Mouse (Mus musculus) neural tube, embryonic 14.5 days (tissue): Measurements from ENCODE around the gene Micu1. TPM values are rescaled to one million over a fixed set of nuclear protein-coding genes. Genes with fewer than 3 reads are reported as not detected.

ENCODE experiments used
- ATAC-seq: fragments of 200-750 bp; cut with Nextera tagmentation; 2 replicates; pipeline ENCODE4 v1.8.0; 2017; ENCODE audit warnings: low read depth, mild to moderate bottlenecking, moderate TSS enrichment, moderate library complexity
- H3K27ac ChIP-seq: fragments of 300-500 bp; sonication (generic); 2 replicates; pipeline ENCODE4 v1.5.1; 2014; ENCODE audit warnings: low read depth, mild to moderate bottlenecking, control low read depth, low read length, moderate library complexity, mixed read lengths
- H3K27me3 ChIP-seq: fragments of 300-500 bp; sonication (generic); 2 replicates; pipeline ENCODE4 v1.6.1; 2014; ENCODE audit warnings: low read length; ENCODE audit not compliant: control insufficient read depth, insufficient read depth
- H3K36me3 ChIP-seq: fragments of 300-500 bp; sonication (generic); 2 replicates; pipeline ENCODE4 v1.6.1; 2014; ENCODE audit warnings: low read length, mixed read lengths; ENCODE audit not compliant: control insufficient read depth, insufficient read depth
- H3K4me1 ChIP-seq: fragments of 300-500 bp; sonication (generic); 2 replicates; pipeline ENCODE4 v1.6.1; 2014; ENCODE audit warnings: low read length; ENCODE audit not compliant: control insufficient read depth, insufficient read depth
- H3K4me2 ChIP-seq: fragments of 300-500 bp; sonication (generic); 2 replicates; pipeline ENCODE4 v1.6.1; 2014; ENCODE audit warnings: mild to moderate bottlenecking, low read depth, low read length, control low read depth
- H3K4me3 ChIP-seq: fragments of 300-500 bp; sonication (generic); 2 replicates; pipeline ENCODE4 v1.5.1; 2014; ENCODE audit warnings: low read depth, low read length, control low read depth, mixed read lengths
- H3K9ac ChIP-seq: fragments of 300-500 bp; sonication (generic); replicated peaks from 2 replicates; pipeline ENCODE4 v1.6.1; 2014; ENCODE audit warnings: low read depth, mild to moderate bottlenecking, control low read depth, low read length, mixed read lengths
- H3K9me3 ChIP-seq: fragments of 300-500 bp; sonication (generic); 2 replicates; pipeline ENCODE4 v1.6.1; 2016; ENCODE audit warnings: low read length; ENCODE audit not compliant: control insufficient read depth
- WGBS: fragments of 180-500 bp; shearing (Covaris S2); extraction: QIAGEN DNeasy Blood & Tissue Kit; methylation state at CpG from one replicate; pipeline ENCODE4 v1.1.7; 2014; 5-methylcytosine and 5-hydroxymethylcytosine counted together
- polyA plus RNA-seq: library from polyadenylated mRNA; unstranded; fragments of >200 nt; fragmentation: Nextera tagmentation; extraction: Ambion mirVana; gene quantifications from 2 replicates; pipeline ENCODE4 v1.2.1, GENCODE M21; 2014

Micu1 gene
- polyA plus RNA-seq, 1 experiment from 2014 or later, result 93.9 TPM

DNA sequence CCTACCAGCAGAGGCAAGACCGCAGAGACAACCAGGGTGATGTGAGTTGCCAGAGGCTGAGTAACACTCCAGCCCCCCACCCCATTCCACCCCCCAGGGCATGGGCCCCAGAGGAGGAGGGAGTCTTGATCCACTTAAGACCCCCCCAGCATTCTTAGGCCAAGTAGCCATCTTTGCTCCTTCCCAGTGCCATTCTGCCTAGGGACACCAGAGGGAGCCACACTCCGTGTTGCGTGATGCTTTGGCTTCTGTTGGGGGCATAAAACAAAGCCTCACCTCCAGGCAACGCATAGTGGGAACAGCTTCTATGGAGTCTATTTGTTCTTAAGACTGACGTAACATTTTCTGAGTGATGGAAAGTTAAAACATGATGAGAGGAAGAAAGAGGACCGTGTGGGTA is 190.7 kb downstream of the Micu1 start:
- Histone ChIP-seq H3K9me3 (no peaks in the 10 kb centered on the region), H3K27ac (no peak overlapping the region), H3K4me1 (peaks cover 17% of the 10 kb centered on the region), H3K36me3 (peaks cover 20% of the 10 kb centered on the region; the same call in 1 of the 2 replicates), H3K4me2 (no peak overlapping the region), H3K9ac (no peak overlapping the region), H3K27me3 (no peaks in the 10 kb centered on the region), H3K4me3 (no peak overlapping the region)
- WGBS, result 29% methylated on average over 6 of the region's 6 CpGs
- ATAC-seq, result peak; percentile 22; the same call in 1 of the 2 replicates

DNA sequence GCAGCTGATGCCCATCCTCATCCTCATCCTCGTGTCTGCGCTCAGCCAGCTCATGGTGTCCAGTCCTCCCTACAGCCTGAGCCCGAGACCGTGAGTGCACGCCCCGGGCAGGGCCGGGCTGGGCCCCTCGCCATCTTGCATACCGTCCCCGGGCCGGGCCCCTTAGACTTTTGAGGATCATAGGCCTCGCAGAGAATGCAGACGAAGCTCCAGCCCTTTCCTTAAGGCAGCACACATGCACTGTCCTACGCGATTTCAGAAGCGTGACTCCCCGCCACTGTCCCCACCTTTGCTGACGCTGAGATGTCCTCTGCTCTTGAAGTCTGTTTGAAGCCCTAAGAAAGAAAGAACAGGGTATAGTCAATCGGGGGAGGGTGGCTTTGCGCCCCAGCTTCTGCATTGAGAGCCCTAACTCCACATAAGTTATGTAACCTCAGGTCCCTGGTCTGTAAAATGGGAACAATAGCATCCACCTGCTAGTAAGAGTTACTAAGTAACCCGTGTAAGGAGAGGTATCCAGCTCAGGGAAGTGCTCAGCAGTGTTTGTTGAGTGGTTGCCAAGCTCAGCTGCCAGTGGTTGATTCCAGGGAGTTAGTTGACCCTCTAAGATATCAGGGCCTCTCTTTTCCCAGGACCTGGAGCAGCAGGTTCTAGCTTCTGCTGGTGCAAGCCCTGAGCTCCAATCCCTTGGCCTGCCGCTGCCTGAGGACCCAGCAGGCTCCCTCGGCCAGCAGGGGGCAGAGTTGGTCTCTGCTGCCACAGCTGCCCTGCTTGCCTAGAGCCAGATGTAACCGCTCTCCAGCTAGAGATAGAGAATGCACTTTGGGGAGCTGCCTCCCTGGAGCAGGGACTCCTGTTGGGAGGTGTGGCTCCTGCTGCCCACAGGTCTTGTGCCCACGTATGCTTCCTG is 192.2 kb downstream of the Micu1 start:
- Histone ChIP-seq H3K27ac (peak overlapping the region; percentile 28), H3K4me3 (no peak overlapping the region), H3K36me3 (peaks cover 20% of the 10 kb centered on the region; the same call in 1 of the 2 replicates), H3K4me1 (peaks cover 33% of the 10 kb centered on the region), H3K27me3 (no peaks in the 10 kb centered on the region), H3K9ac (peak overlapping the region; percentile 21; the same call in 1 of the 2 replicates), H3K9me3 (no peaks in the 10 kb centered on the region), H3K4me2 (no peak overlapping the region)
- ATAC-seq, result no peak
- WGBS, result 82% methylated on average over 25 of the region's 25 CpGs

DNA sequence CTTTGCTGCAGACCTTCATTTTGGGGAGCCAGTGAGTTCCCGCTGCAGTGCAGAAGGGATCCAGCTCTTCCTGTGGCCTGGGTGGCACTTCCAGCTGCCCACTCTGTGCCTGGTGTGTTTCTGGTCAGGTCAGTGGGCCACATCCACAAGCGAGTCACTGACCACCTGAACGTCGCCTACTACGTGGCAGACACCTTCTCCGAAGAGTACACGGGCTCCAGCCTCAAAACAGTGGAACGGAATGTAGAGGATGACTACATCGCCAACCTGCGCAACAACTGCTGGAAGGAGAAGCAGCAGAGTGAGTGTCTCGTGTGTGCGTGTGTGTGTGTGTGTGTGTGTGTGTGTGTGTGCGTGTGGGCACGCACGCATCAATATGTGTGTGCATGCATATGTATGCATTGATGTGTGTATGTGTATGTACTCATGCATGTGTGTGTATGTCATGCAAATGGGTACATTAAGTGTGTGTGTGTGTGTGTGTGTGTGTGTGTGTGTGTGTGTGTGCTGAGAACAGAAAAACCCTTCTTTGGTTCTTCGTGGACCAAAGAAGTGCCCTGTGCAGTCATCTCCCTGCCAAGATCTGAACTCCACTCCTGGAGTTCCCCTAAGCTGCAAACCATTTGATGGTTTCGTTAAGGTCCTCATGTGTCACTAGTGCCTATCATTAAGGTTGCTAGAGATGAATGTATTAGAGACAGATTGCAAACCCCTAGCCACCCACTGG is 193.3 kb downstream of the Micu1 start:
- H3K4me3 ChIP-seq, result no peak overlapping the region
- WGBS, result 96% methylated on average over 17 of the region's 17 CpGs
- H3K27me3 ChIP-seq, result no peaks in the 10 kb centered on the region
- H3K9me3 ChIP-seq, result no peaks in the 10 kb centered on the region
- no peak overlapping the region for H3K4me2 ChIP-seq
- H3K36me3 ChIP-seq, result peaks cover 20% of the 10 kb centered on the region; the same call in 1 of the 2 replicates
- peaks cover 42% of the 10 kb centered on the region for H3K4me1 ChIP-seq
- no peak overlapping the region for H3K9ac ChIP-seq
- ATAC-seq, result no peak
- H3K27ac ChIP-seq, result no peak overlapping the region

DNA sequence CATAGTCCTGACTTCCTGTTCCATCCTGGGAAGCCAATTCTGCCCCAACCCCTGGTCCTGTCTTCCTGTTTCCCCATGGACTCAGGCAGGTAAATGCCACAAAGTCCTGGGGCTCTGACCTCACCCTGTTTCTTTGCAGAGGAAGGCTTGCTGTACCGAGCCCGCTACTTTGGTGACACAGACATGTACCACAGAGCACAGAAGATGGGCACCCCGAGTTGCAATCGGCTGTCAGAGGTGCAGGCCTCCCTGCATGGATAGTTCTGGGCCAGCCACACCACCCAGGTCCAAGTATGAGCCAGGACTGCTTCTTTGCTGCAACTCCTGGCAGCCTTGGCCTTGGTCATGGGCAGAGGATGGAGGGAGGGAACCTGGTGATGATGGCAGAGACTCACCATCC is 193.9 kb downstream of the Micu1 start:
- Histone ChIP-seq H3K4me3 (no peak overlapping the region), H3K4me1 (peaks cover 42% of the 10 kb centered on the region), H3K9ac (no peak overlapping the region), H3K27me3 (no peaks in the 10 kb centered on the region), H3K36me3 (peaks cover 20% of the 10 kb centered on the region; the same call in 1 of the 2 replicates), H3K9me3 (no peaks in the 10 kb centered on the region), H3K4me2 (no peak overlapping the region), H3K27ac (peak overlapping the region; percentile 86; the same call in 1 of the 2 replicates)
- 94% methylated on average over 4 of the region's 4 CpGs for WGBS
- ATAC-seq, result no peak

DNA sequence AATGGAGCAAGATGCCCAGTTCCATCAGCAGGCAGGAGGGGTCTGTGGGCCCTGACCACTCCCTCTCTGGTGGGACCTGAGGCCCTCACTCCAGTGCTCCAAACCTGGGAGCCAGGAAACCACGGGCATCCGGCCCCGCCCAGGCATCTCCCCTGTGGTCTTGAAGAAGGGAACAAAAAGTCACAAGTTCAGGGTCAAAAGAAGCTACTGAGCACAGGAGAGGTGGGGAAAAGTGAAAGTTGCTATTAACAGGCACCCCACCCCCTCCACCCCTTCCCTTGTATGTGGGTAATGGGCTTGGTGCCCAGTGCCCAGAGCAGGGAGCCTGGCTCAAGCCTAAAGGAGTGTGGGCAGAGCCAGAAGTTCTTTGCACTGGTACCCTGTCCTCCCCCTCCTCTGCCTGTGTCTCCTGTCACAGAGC is 194.6 kb downstream of the Micu1 start:
- peak; percentile 20; the same call in 1 of the 2 replicates for ATAC-seq
- Histone ChIP-seq H3K9ac (0 out of 2 replicates have a peak overlapping the region, but pooled peaks have one; percentile 25), H3K27ac (peak overlapping the region; percentile 86), H3K9me3 (no peaks in the 10 kb centered on the region), H3K4me1 (peaks cover 42% of the 10 kb centered on the region), H3K4me2 (peak overlapping the region; percentile 35; the same call in 1 of the 2 replicates), H3K36me3 (peaks cover 20% of the 10 kb centered on the region; the same call in 1 of the 2 replicates), H3K4me3 (no peak overlapping the region), H3K27me3 (no peaks in the 10 kb centered on the region)
- WGBS, result 64% methylated on average over 3 of the region's 3 CpGs

DNA sequence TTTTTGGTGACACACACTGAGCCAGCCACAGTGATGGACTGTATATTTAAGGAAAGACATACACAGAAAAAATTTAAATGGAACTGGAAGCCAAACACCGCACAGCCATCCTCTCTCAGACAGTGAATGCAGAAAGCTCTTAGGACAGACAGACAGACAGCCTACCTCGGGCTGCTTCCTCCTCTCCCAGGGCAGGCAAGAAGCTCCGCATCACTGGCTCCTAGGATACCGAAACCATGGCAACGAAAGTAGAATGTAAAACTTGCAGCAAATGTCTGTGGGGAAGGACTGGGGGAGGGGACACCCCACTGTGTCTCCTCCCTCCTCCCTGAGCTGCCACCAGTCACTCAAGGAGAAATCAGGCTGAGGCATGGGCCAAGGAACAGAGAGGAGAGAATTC is 195.2 kb downstream of the Micu1 start:
- H3K4me3 ChIP-seq, result no peak overlapping the region
- peak overlapping the region; percentile 35; the same call in 1 of the 2 replicates for H3K4me2 ChIP-seq
- peaks cover 19% of the 10 kb centered on the region; the same call in 1 of the 2 replicates for H3K36me3 ChIP-seq
- H3K9me3 ChIP-seq, result no peaks in the 10 kb centered on the region
- H3K4me1 ChIP-seq, result peaks cover 42% of the 10 kb centered on the region
- peak overlapping the region; percentile 25; the same call in 1 of the 2 replicates for H3K9ac ChIP-seq
- H3K27ac ChIP-seq, result peak overlapping the region; percentile 86
- peak; percentile 9; the same call in 1 of the 2 replicates for ATAC-seq
- no peaks in the 10 kb centered on the region for H3K27me3 ChIP-seq
- WGBS, result 7% methylated on average over 5 of the region's 5 CpGs

DNA sequence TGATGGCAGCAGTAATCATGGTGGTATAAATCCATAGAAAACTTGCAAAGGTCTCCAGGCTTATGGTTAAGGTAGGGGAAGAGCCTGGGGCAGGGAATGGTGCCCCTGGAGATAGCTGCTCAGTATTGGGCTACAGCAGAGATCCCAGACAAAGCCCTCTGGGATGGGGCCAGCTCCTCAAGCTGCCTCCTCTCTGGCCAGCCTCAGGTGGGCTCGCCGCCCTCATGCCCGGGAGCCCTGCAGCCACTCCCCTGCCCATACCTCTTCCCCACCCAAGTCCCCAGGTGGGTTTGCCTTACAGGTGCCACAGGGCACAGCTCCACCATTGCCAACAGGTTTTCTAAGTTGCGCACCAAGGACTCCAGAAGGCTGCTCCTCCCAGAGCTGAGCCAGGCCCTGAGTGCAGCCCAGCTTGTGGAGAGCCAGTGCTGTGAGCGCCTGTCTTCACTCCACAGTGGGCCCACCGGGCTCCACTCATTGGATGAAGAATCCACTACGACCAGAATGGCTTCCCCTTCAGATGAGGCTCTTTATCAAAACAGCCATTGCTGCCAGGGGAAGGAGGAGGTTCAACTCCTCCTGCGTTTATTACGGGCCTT is 196.0 kb downstream of the Micu1 start:
- no peak overlapping the region for H3K4me2 ChIP-seq
- no peak for ATAC-seq
- H3K36me3 ChIP-seq, result peaks cover 17% of the 10 kb centered on the region; the same call in 1 of the 2 replicates
- H3K27me3 ChIP-seq, result no peaks in the 10 kb centered on the region
- peaks cover 43% of the 10 kb centered on the region for H3K4me1 ChIP-seq
- peak overlapping the region; percentile 94 for H3K27ac ChIP-seq
- H3K9ac ChIP-seq, result no peak overlapping the region
- H3K4me3 ChIP-seq, result no peak overlapping the region
- 38% methylated on average over 9 of the region's 9 CpGs for WGBS
- H3K9me3 ChIP-seq, result no peaks in the 10 kb centered on the region

DNA sequence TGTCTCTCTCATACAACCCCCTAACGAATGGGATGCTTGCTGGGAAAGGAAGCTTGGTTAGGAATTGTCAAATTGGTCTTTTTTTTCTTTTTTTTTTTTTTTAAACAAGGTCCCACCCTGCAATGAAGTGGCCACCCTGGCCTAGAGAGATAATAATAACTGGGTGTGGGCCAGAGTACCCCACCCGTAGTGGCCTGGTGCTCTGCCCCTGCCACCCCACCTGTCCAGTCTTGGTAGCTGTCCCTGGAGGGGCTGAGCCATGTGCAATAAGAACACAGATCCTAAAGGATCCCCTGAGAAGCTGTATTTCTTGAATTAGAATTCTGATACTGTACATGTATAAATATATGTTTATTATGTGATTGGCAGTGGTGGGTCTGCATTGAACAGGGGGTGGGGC is 196.7 kb downstream of the Micu1 start:
- 27% methylated on average over 2 of the region's 2 CpGs for WGBS
- Histone ChIP-seq H3K4me2 (no peak overlapping the region; the same call in 1 of the 2 replicates), H3K4me1 (peaks cover 46% of the 10 kb centered on the region), H3K4me3 (no peak overlapping the region), H3K27ac (peak overlapping the region; percentile 94), H3K9ac (peak overlapping the region; percentile 49), H3K36me3 (peaks cover 17% of the 10 kb centered on the region; the same call in 1 of the 2 replicates), H3K9me3 (no peaks in the 10 kb centered on the region), H3K27me3 (no peaks in the 10 kb centered on the region)
- ATAC-seq, result 0 out of 2 replicates have a peak, but pooled peaks have one; percentile 0
